Mouse (Mus musculus) hindbrain, embryonic 14.5 days (tissue): Measurements from ENCODE around the gene Smagp. TPM values are rescaled to one million over a fixed set of nuclear protein-coding genes. Genes with fewer than 3 reads are reported as not detected.

Source experiments
- ATAC-seq: fragments of 200-750 bp; cut with Nextera tagmentation; 2 replicates; pipeline ENCODE4 v1.8.0; 2017; ENCODE audit warnings: moderate number of reproducible peaks, mild to moderate bottlenecking, moderate TSS enrichment, moderate library complexity; ENCODE audit not compliant: low FRiP score
- DNase-seq: peaks from one replicate; pipeline ENCODE4 v3.0.0-alpha.2; 2015; ENCODE audit warnings: low spot score
- H3K27ac ChIP-seq: fragments of 300-500 bp; sonication (generic); 2 replicates; pipeline ENCODE4 v1.5.1; 2014; ENCODE audit warnings: mild to moderate bottlenecking, moderate library complexity
- H3K27me3 ChIP-seq: fragments of 300-500 bp; sonication (generic); 2 replicates; pipeline ENCODE4 v1.6.1; 2014; ENCODE audit warnings: mild to moderate bottlenecking, low read length, mixed read lengths; ENCODE audit not compliant: control insufficient read depth, insufficient read depth
- H3K36me3 ChIP-seq: fragments of 300-500 bp; sonication (generic); replicated peaks from 2 replicates; pipeline ENCODE4 v1.6.1; 2014; ENCODE audit not compliant: control insufficient read depth, insufficient read depth
- H3K4me1 ChIP-seq: fragments of 300-500 bp; sonication (generic); replicated peaks from 2 replicates; pipeline ENCODE4 v1.6.1; 2014; ENCODE audit warnings: antibody characterized with exemption, low read length, mixed read lengths; ENCODE audit not compliant: control insufficient read depth, insufficient read depth
- H3K4me2 ChIP-seq: fragments of 300-500 bp; sonication (generic); replicated peaks from 2 replicates; pipeline ENCODE4 v1.6.1; 2014; ENCODE audit warnings: mild to moderate bottlenecking, moderate library complexity
- H3K4me3 ChIP-seq: fragments of 300-500 bp; sonication (generic); replicated peaks from 2 replicates; pipeline ENCODE4 v1.5.1; 2014; ENCODE audit warnings: mild to moderate bottlenecking, low read length
- H3K9ac ChIP-seq: fragments of 300-500 bp; sonication (generic); 2 replicates; pipeline ENCODE4 v1.6.1; 2014
- H3K9me3 ChIP-seq: fragments of 300-500 bp; sonication (generic); 2 replicates; pipeline ENCODE4 v1.6.1; 2016; ENCODE audit warnings: low read length; ENCODE audit not compliant: control insufficient read depth
- WGBS: fragments of 180-500 bp; shearing (Covaris S2); extraction: QIAGEN DNeasy Blood & Tissue Kit; methylation state at CpG from one replicate; pipeline ENCODE4 v1.1.7; 2014; 5-methylcytosine and 5-hydroxymethylcytosine counted together
- polyA plus RNA-seq: library from polyadenylated mRNA; unstranded; fragments of >200 nt; fragmentation: Nextera tagmentation; extraction: Ambion mirVana; gene quantifications from 2 replicates; pipeline ENCODE4 v1.2.1, GENCODE M21; 2014

Smagp gene
- 3.0 and 5.0 TPM in 2 replicates for polyA plus RNA-seq

GRCm38 (mm10) chr15:100636700-100637501 is at the start of gene Smagp:
Gene Smagp, minus strand, starts transcription at chr15:100636940.
- Histone ChIP-seq H3K9me3 (no peaks in the 10 kb centered on the region), H3K9ac (peak within 1 kb of the TSS; percentile 36; the same call in 1 of the 2 replicates), H3K4me3 (peak within 1 kb of the TSS; percentile 38), H3K27me3 (peaks cover 58% of the 10 kb centered on the region), H3K27ac (no peak within 1 kb of the TSS), H3K4me1 (peaks cover 13% of the 10 kb centered on the region; the same call in 1 of the 2 replicates), H3K4me2 (peak within 1 kb of the TSS; percentile 72), H3K36me3 (no peaks in the 10 kb centered on the region)
- under 1% methylated on average over 60 of the region's 77 CpGs for WGBS
- ATAC-seq (no peak), DNase-seq (no peak)

GRCm38 (mm10) chr15:100686434-100686833 is 49.7 kb upstream of the Smagp start:
- Histone ChIP-seq H3K4me2 (no peak overlapping the region), H3K27ac (no peak overlapping the region), H3K4me1 (no peaks in the 10 kb centered on the region), H3K4me3 (no peak overlapping the region), H3K9me3 (peaks cover 10% of the 10 kb centered on the region), H3K27me3 (no peaks in the 10 kb centered on the region), H3K9ac (no peak overlapping the region), H3K36me3 (no peaks in the 10 kb centered on the region)
- DNase-seq (no peak), ATAC-seq (no peak)
- WGBS: 81% methylated on average over 6 of the region's 6 CpGs

GRCm38 (mm10) chr15:100685849-100686248 is 49.1 kb upstream of the Smagp start:
- DNase-seq (no peak), ATAC-seq (no peak)
- Histone ChIP-seq H3K9ac (no peak overlapping the region), H3K27me3 (no peaks in the 10 kb centered on the region), H3K4me2 (no peak overlapping the region), H3K27ac (no peak overlapping the region), H3K4me3 (no peak overlapping the region), H3K36me3 (no peaks in the 10 kb centered on the region), H3K9me3 (peaks cover 9% of the 10 kb centered on the region), H3K4me1 (no peaks in the 10 kb centered on the region)
- WGBS: 92% methylated on average over 8 of the region's 8 CpGs

- Histone ChIP-seq H3K9me3 (peaks cover 3% of the 10 kb centered on the region), H3K4me2 (no peak overlapping the region), H3K4me3 (no peak overlapping the region), H3K9ac (no peak overlapping the region), H3K36me3 (no peaks in the 10 kb centered on the region), H3K4me1 (no peaks in the 10 kb centered on the region), H3K27ac (no peak overlapping the region), H3K27me3 (no peaks in the 10 kb centered on the region)
- WGBS: 28% methylated on average over 13 of the region's 13 CpGs
- ATAC-seq (no peak), DNase-seq (no peak)
Measured at GRCm38 (mm10) chr15:100685255-100685654, 48.5 kb upstream of the Smagp start.

GRCm38 (mm10) chr15:100684450-100684849 is 47.7 kb upstream of the Smagp start:
- WGBS: 64% methylated on average over 10 of the region's 10 CpGs
- Histone ChIP-seq H3K27me3 (no peaks in the 10 kb centered on the region), H3K4me3 (no peak overlapping the region), H3K4me1 (no peaks in the 10 kb centered on the region), H3K9me3 (no peaks in the 10 kb centered on the region), H3K27ac (no peak overlapping the region), H3K4me2 (no peak overlapping the region), H3K9ac (no peak overlapping the region), H3K36me3 (no peaks in the 10 kb centered on the region)
- ATAC-seq (no peak), DNase-seq (no peak)

GRCm38 (mm10) chr15:100683041-100683440 is 46.3 kb upstream of the Smagp start:
- WGBS: 43% methylated on average over 2 of the region's 2 CpGs
- H3K9me3 ChIP-seq: no peaks in the 10 kb centered on the region

GRCm38 (mm10) chr15:100681770-100682169 is 45.0 kb upstream of the Smagp start:
- H3K9ac ChIP-seq: no peak overlapping the region
- H3K4me2 ChIP-seq: no peak overlapping the region
- no peak overlapping the region for H3K27ac ChIP-seq
- H3K27me3 ChIP-seq: no peaks in the 10 kb centered on the region
- WGBS: 32% methylated on average over 7 of the region's 7 CpGs
- DNase-seq (no peak), ATAC-seq (no peak)
- H3K36me3 ChIP-seq: no peaks in the 10 kb centered on the region
- no peaks in the 10 kb centered on the region for H3K9me3 ChIP-seq
- no peak overlapping the region for H3K4me3 ChIP-seq
- no peaks in the 10 kb centered on the region for H3K4me1 ChIP-seq

More at GRCm38 (mm10) chr15:100683041-100683440, 46.3 kb upstream of the Smagp start:
- Histone ChIP-seq H3K27ac (no peak overlapping the region), H3K4me3 (no peak overlapping the region), H3K36me3 (no peaks in the 10 kb centered on the region), H3K4me1 (no peaks in the 10 kb centered on the region), H3K9ac (no peak overlapping the region), H3K27me3 (no peaks in the 10 kb centered on the region), H3K4me2 (no peak overlapping the region)
- ATAC-seq (no peak), DNase-seq (peak; percentile 85)

- Histone ChIP-seq H3K4me2 (no peak overlapping the region), H3K36me3 (no peaks in the 10 kb centered on the region), H3K9me3 (no peaks in the 10 kb centered on the region), H3K4me3 (no peak overlapping the region), H3K27me3 (no peaks in the 10 kb centered on the region), H3K27ac (no peak overlapping the region), H3K9ac (no peak overlapping the region), H3K4me1 (no peaks in the 10 kb centered on the region)
- DNase-seq (no peak), ATAC-seq (no peak)
- WGBS: 67% methylated on average over 3 of the region's 3 CpGs
Measured at GRCm38 (mm10) chr15:100680381-100680780, 43.6 kb upstream of the Smagp start.

- Histone ChIP-seq H3K27ac (no peak overlapping the region), H3K9ac (no peak overlapping the region), H3K27me3 (no peaks in the 10 kb centered on the region), H3K4me3 (no peak overlapping the region), H3K4me2 (no peak overlapping the region), H3K36me3 (no peaks in the 10 kb centered on the region), H3K4me1 (no peaks in the 10 kb centered on the region), H3K9me3 (no peaks in the 10 kb centered on the region)
- 91% methylated on average over 14 of the region's 14 CpGs for WGBS
- DNase-seq (no peak), ATAC-seq (no peak)
Measured at GRCm38 (mm10) chr15:100679005-100679404, 42.3 kb upstream of the Smagp start.
